Mouse (Mus musculus) stomach, postnatal 0 days (tissue): ENCODE measurements around the gene Fer. TPM values are rescaled to one million over a fixed set of nuclear protein-coding genes. Genes with fewer than 3 reads are reported as not detected.
"Not testable (repeated sequence)": the region's sequence is repeated elsewhere in the genome, so short reads cannot be mapped to it uniquely, and the experiment has no call there.

ENCODE experiments used
- ATAC-seq: fragments of 200-750 bp; cut with Nextera tagmentation; 2 replicates; pipeline ENCODE4 v1.8.0; 2017; ENCODE audit not compliant: low FRiP score, low TSS enrichment
- DNase-seq: peaks from one replicate; pipeline ENCODE4 v3.0.0-alpha.2; 2016; ENCODE audit warnings: low spot score
- H3K27ac ChIP-seq: fragments of 300-500 bp; sonication (generic); replicated peaks from 2 replicates; pipeline ENCODE4 v1.5.1; 2014; ENCODE audit warnings: mild to moderate bottlenecking, control low read depth
- H3K27me3 ChIP-seq: fragments of 300-500 bp; sonication (generic); 2 replicates; pipeline ENCODE4 v1.6.1; 2014; ENCODE audit warnings: low read length; ENCODE audit not compliant: control insufficient read depth, insufficient read depth
- H3K36me3 ChIP-seq: fragments of 300-500 bp; sonication (generic); 2 replicates; pipeline ENCODE4 v1.6.1; 2014; ENCODE audit warnings: low read length, mixed read lengths; ENCODE audit not compliant: control insufficient read depth, insufficient read depth
- H3K4me1 ChIP-seq: fragments of 300-500 bp; sonication (generic); replicated peaks from 2 replicates; pipeline ENCODE4 v1.6.1; 2014; ENCODE audit warnings: antibody characterized with exemption; ENCODE audit not compliant: control insufficient read depth, insufficient read depth
- H3K4me2 ChIP-seq: fragments of 300-500 bp; sonication (generic); replicated peaks from 2 replicates; pipeline ENCODE4 v1.6.1; 2014; ENCODE audit warnings: low read depth, mild to moderate bottlenecking, control low read depth, moderate library complexity
- H3K4me3 ChIP-seq: fragments of 300-500 bp; sonication (generic); 2 replicates; pipeline ENCODE4 v1.5.1; 2014; ENCODE audit warnings: low read depth, low read length, control low read depth
- H3K9ac ChIP-seq: fragments of 300-500 bp; sonication (generic); 2 replicates; pipeline ENCODE4 v1.6.1; 2014; ENCODE audit warnings: mild to moderate bottlenecking, low read length, control low read depth, mixed read lengths
- H3K9me3 ChIP-seq: fragments of 300-500 bp; sonication (generic); 2 replicates; pipeline ENCODE4 v1.6.1; 2016; ENCODE audit warnings: low read length; ENCODE audit not compliant: control insufficient read depth
- CTCF ChIP-seq: IDR thresholded peaks from 2 replicates; pipeline ENCODE4 v1.5.1; 2016; ENCODE audit warnings: antibody characterized with exemption, low read depth, mild to moderate bottlenecking, moderate library complexity
- EP300 ChIP-seq: optimal IDR thresholded peaks from 2 replicates; pipeline ENCODE3; 2016; ENCODE audit warnings: antibody characterized with exemption
- WGBS: fragments of 180-500 bp; shearing (Covaris S2); extraction: QIAGEN DNeasy Blood & Tissue Kit; methylation state at CpG from one replicate; pipeline ENCODE4 v1.1.7; 2014; 5-methylcytosine and 5-hydroxymethylcytosine counted together
- polyA plus RNA-seq: library from polyadenylated mRNA; unstranded; fragments of >200 nt; fragmentation: Nextera tagmentation; extraction: Ambion mirVana; gene quantifications from 2 replicates; pipeline ENCODE4 v1.2.1, GENCODE M21; 2015

Gene Fer
- polyA plus RNA-seq, 1 experiment from 2014 or later: 18.5 TPM

GRCm38 (mm10) chr17:63842226-63842625 lies 20.6 kb upstream of the Fer start:
- H3K9ac ChIP-seq: no peak overlapping the region
- TF ChIP-seq CTCF (no peak), EP300 (no peak)
- H3K27ac ChIP-seq: no peak overlapping the region
- no peak for DNase-seq
- no peak overlapping the region for H3K4me2 ChIP-seq
- WGBS: 75% methylated on average over 1 of the region's 1 CpGs
- ATAC-seq: no peak
- no peaks in the 10 kb centered on the region for H3K4me1 ChIP-seq
- no peaks in the 10 kb centered on the region for H3K9me3 ChIP-seq
- H3K4me3 ChIP-seq: no peak overlapping the region
- no peaks in the 10 kb centered on the region for H3K27me3 ChIP-seq
- no peaks in the 10 kb centered on the region for H3K36me3 ChIP-seq

- Histone ChIP-seq H3K27me3 (no peaks in the 10 kb centered on the region), H3K4me2 (no peak overlapping the region), H3K27ac (no peak overlapping the region), H3K9me3 (no peaks in the 10 kb centered on the region), H3K4me1 (no peaks in the 10 kb centered on the region), H3K36me3 (no peaks in the 10 kb centered on the region), H3K4me3 (no peak overlapping the region), H3K9ac (no peak overlapping the region)
- ATAC-seq: no peak
- no peak for TF ChIP-seq EP300
- TF ChIP-seq CTCF: no peak
- no peak for DNase-seq
- 66% methylated on average over 5 of the region's 5 CpGs for WGBS
Measured at GRCm38 (mm10) chr17:63844936-63845335, 17.9 kb upstream of the Fer start.

- not testable (repeated sequence) for H3K27me3 ChIP-seq, H3K4me2 ChIP-seq, H3K4me1 ChIP-seq, ATAC-seq, H3K36me3 ChIP-seq, H3K4me3 ChIP-seq, H3K9ac ChIP-seq, H3K9me3 ChIP-seq, H3K27ac ChIP-seq, DNase-seq
- WGBS: 96% methylated on average over 3 of the region's 3 CpGs
Measured at GRCm38 (mm10) chr17:63845766-63846165, 17.1 kb upstream of the Fer start.

GRCm38 (mm10) chr17:63849151-63849550 lies 13.7 kb upstream of the Fer start:
- Histone ChIP-seq H3K9ac (peak overlapping the region; percentile 75), H3K27ac (peak overlapping the region; percentile 69; the same call in 1 of the 2 replicates), H3K9me3 (no peaks in the 10 kb centered on the region), H3K27me3 (no peaks in the 10 kb centered on the region), H3K36me3 (no peaks in the 10 kb centered on the region), H3K4me1 (no peaks in the 10 kb centered on the region), H3K4me3 (peak overlapping the region; percentile 61), H3K4me2 (peak overlapping the region; percentile 66)
- whole genome bisulfite sequencing: 2% methylated on average over 6 of the region's 6 CpGs
- ATAC-seq: no peak
- TF ChIP-seq EP300 (no peak), CTCF (no peak)
- DNase-seq: no peak

- Histone ChIP-seq H3K9ac (peak overlapping the region; percentile 75), H3K36me3 (no peaks in the 10 kb centered on the region), H3K9me3 (no peaks in the 10 kb centered on the region), H3K4me3 (peak overlapping the region; percentile 61), H3K27ac (peak overlapping the region; percentile 69; the same call in 1 of the 2 replicates), H3K4me2 (peak overlapping the region; percentile 66), H3K27me3 (no peaks in the 10 kb centered on the region), H3K4me1 (no peaks in the 10 kb centered on the region)
- ATAC-seq (peak; percentile 99), DNase-seq (peak; percentile 83)
- TF ChIP-seq EP300 (no peak), CTCF (no peak; the same call in 1 of the 2 replicates)
- WGBS: 3% methylated on average over 22 of the region's 22 CpGs
Measured at GRCm38 (mm10) chr17:63849566-63849965, 13.3 kb upstream of the Fer start.

- Histone ChIP-seq H3K4me2 (no peak overlapping the region; the same call in 1 of the 2 replicates), H3K4me3 (no peak overlapping the region), H3K9me3 (no peaks in the 10 kb centered on the region), H3K27ac (no peak overlapping the region), H3K4me1 (no peaks in the 10 kb centered on the region), H3K9ac (no peak overlapping the region), H3K27me3 (no peaks in the 10 kb centered on the region), H3K36me3 (no peaks in the 10 kb centered on the region)
- ATAC-seq (no peak), DNase-seq (no peak)
- TF ChIP-seq EP300: no peak
- no peak for TF ChIP-seq CTCF
- 83% methylated on average over 9 of the region's 9 CpGs for WGBS
Measured at GRCm38 (mm10) chr17:63850016-63850415, 12.8 kb upstream of the Fer start.
